Mouse (Mus musculus): ENCODE measurements around the gene Spag5. TPM values are rescaled to one million over a fixed set of nuclear protein-coding genes. Genes with fewer than 3 reads are reported as not detected.

Gene Spag5
- total and polyA plus RNA-seq, 2 experiments from 2014 or later = 6.8 to 16.8 TPM

GRCm38 (mm10) chr11:78332676-78333075 lies 31.3 kb downstream of the Spag5 start:
- no peak overlapping the region for H3K27ac ChIP-seq (ENCODE audit: low read depth)
- peaks cover 18% of the 10 kb centered on the region for H3K36me3 ChIP-seq (replicated peaks; ENCODE audit: control insufficient read depth, insufficient read depth, low read length)
- H3K9me3 ChIP-seq (replicated peaks; ENCODE audit: control insufficient read depth, low read length) = no peaks in the 10 kb centered on the region
- H3K4me3 ChIP-seq (ENCODE audit: low read depth, low read length) = no peak overlapping the region
- TF ChIP-seq CTCF (IDR thresholded peaks at IDR 0.05; ENCODE audit: low read depth) (no peak), EP300 (IDR thresholded peaks at IDR 0.05; ENCODE audit: low read depth) (no peak)
- ATAC-seq (ENCODE audit: insufficient read depth, low read depth) (no peak), DNase-seq (ENCODE audit: low spot score) (no peak)
- H3K27me3 ChIP-seq (ENCODE audit: control insufficient read depth, insufficient read depth, low read length) = no peaks in the 10 kb centered on the region
- 93% methylated on average over 12 of the region's 12 CpGs for WGBS
- H3K4me1 ChIP-seq (ENCODE audit: control insufficient read depth, insufficient read depth) = peaks cover 9% of the 10 kb centered on the region; the same call in 1 of the 2 replicates
- H3K4me2 ChIP-seq (ENCODE audit: low read depth, low read length) = no peak overlapping the region
- no peak overlapping the region for H3K9ac ChIP-seq (replicated peaks; ENCODE audit: low read depth, low read length)

- Histone ChIP-seq H3K36me3 (replicated peaks; ENCODE audit: control insufficient read depth, insufficient read depth, low read length) (peaks cover 23% of the 10 kb centered on the region), H3K9me3 (replicated peaks; ENCODE audit: control insufficient read depth, low read length) (no peaks in the 10 kb centered on the region), H3K9ac (replicated peaks; ENCODE audit: low read depth, low read length) (no peak overlapping the region), H3K4me1 (ENCODE audit: control insufficient read depth, insufficient read depth) (peaks cover 4% of the 10 kb centered on the region; the same call in 1 of the 2 replicates), H3K4me2 (ENCODE audit: low read depth, low read length) (no peak overlapping the region), H3K4me3 (ENCODE audit: low read depth, low read length) (no peak overlapping the region), H3K27ac (ENCODE audit: low read depth) (no peak overlapping the region), H3K27me3 (ENCODE audit: control insufficient read depth, insufficient read depth, low read length) (no peaks in the 10 kb centered on the region)
- WGBS = 89% methylated on average over 5 of the region's 5 CpGs
- ATAC-seq (ENCODE audit: insufficient read depth, low read depth) = no peak
- TF ChIP-seq EP300 (IDR thresholded peaks at IDR 0.05; ENCODE audit: low read depth) = no peak
- TF ChIP-seq CTCF (IDR thresholded peaks at IDR 0.05; ENCODE audit: low read depth) = no peak
- no peak for DNase-seq (ENCODE audit: low spot score)
Measured at GRCm38 (mm10) chr11:78333992-78334391, 32.7 kb downstream of the Spag5 start.

DNA sequence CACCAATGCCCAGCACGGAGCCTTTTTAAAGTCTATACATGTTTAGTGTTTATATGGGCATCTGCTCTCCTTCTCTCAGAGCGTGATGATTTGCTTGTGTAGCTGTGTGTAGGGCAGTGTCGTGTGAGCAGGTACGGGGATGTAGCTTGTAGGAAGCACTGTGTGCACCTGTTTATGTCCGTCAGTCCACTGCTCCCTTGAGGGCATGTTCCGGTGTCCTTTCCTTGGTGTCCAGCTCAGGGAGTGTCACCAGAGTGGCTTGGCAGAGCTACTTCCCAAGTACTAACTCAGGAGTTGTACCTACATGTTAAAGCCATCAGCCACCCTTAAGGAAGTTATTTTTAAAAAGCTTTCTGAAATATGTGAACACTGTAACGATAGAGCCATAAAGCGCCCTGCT lies 35.7 kb downstream of the Spag5 start:
- TF ChIP-seq CTCF (IDR thresholded peaks at IDR 0.05; ENCODE audit: low read depth) = no peak
- TF ChIP-seq EP300 (IDR thresholded peaks at IDR 0.05; ENCODE audit: low read depth) = no peak
- Histone ChIP-seq H3K4me1 (ENCODE audit: control insufficient read depth, insufficient read depth) (no peaks in the 10 kb centered on the region), H3K9me3 (replicated peaks; ENCODE audit: control insufficient read depth, low read length) (no peaks in the 10 kb centered on the region), H3K4me3 (ENCODE audit: low read depth, low read length) (no peak overlapping the region), H3K4me2 (ENCODE audit: low read depth, low read length) (no peak overlapping the region), H3K9ac (replicated peaks; ENCODE audit: low read depth, low read length) (no peak overlapping the region), H3K27me3 (ENCODE audit: control insufficient read depth, insufficient read depth, low read length) (no peaks in the 10 kb centered on the region), H3K36me3 (replicated peaks; ENCODE audit: control insufficient read depth, insufficient read depth, low read length) (peaks cover 34% of the 10 kb centered on the region), H3K27ac (ENCODE audit: low read depth) (no peak overlapping the region)
- ATAC-seq (ENCODE audit: insufficient read depth, low read depth) (no peak), DNase-seq (ENCODE audit: low spot score) (no peak)
- 89% methylated on average over 8 of the region's 8 CpGs for WGBS

GRCm38 (mm10) chr11:78341702-78342101 lies 40.4 kb downstream of the Spag5 start:
- no peaks in the 10 kb centered on the region for H3K27me3 ChIP-seq (ENCODE audit: control insufficient read depth, insufficient read depth, low read length)
- ATAC-seq (ENCODE audit: insufficient read depth, low read depth) (no peak), DNase-seq (ENCODE audit: low spot score) (no peak)
- H3K27ac ChIP-seq (ENCODE audit: low read depth) = no peak overlapping the region
- 68% methylated on average over 12 of the region's 12 CpGs for WGBS
- no peak overlapping the region for H3K9ac ChIP-seq (replicated peaks; ENCODE audit: low read depth, low read length)
- peaks cover 24% of the 10 kb centered on the region for H3K4me1 ChIP-seq (ENCODE audit: control insufficient read depth, insufficient read depth)
- no peak for TF ChIP-seq CTCF (IDR thresholded peaks at IDR 0.05; ENCODE audit: low read depth)
- H3K4me3 ChIP-seq (ENCODE audit: low read depth, low read length) = no peak overlapping the region
- H3K9me3 ChIP-seq (replicated peaks; ENCODE audit: control insufficient read depth, low read length) = no peaks in the 10 kb centered on the region
- no peak overlapping the region for H3K4me2 ChIP-seq (ENCODE audit: low read depth, low read length)
- peaks cover 19% of the 10 kb centered on the region; the same call in 1 of the 2 replicates for H3K36me3 ChIP-seq (replicated peaks; ENCODE audit: control insufficient read depth, insufficient read depth, low read length)

- Histone ChIP-seq H3K27me3 (ENCODE audit: control insufficient read depth, insufficient read depth, low read length) (no peaks in the 10 kb centered on the region), H3K4me1 (ENCODE audit: control insufficient read depth, insufficient read depth) (peaks cover 27% of the 10 kb centered on the region), H3K36me3 (replicated peaks; ENCODE audit: control insufficient read depth, insufficient read depth, low read length) (peaks cover 20% of the 10 kb centered on the region; the same call in 1 of the 2 replicates), H3K9me3 (replicated peaks; ENCODE audit: control insufficient read depth, low read length) (no peaks in the 10 kb centered on the region), H3K4me3 (ENCODE audit: low read depth, low read length) (peak within 1 kb of the TSS; percentile 76), H3K27ac (ENCODE audit: low read depth) (peak within 1 kb of the TSS; percentile 70), H3K4me2 (ENCODE audit: low read depth, low read length) (peak within 1 kb of the TSS; percentile 98), H3K9ac (replicated peaks; ENCODE audit: low read depth, low read length) (peak within 1 kb of the TSS; percentile 68)
- TF ChIP-seq CTCF (IDR thresholded peaks at IDR 0.05; ENCODE audit: low read depth) (no peak), EP300 (IDR thresholded peaks at IDR 0.05; ENCODE audit: low read depth) (no peak)
- WGBS = under 1% methylated on average over 58 of the region's 66 CpGs
- peak; percentile 47 for DNase-seq (ENCODE audit: low spot score)
- ATAC-seq (ENCODE audit: insufficient read depth, low read depth) = peak; percentile 73
Measured at GRCm38 (mm10) chr11:78343381-78344327, 42.3 kb downstream of the Spag5 start, which contains the start of gene Unc119. Unc119 (plus strand) TSS chr11:78343482.
